Mouse (Mus musculus): ENCODE results near the gene Cdk13.

Cdk13 gene

GRCm38 (mm10) chr13:17762405-17762804, 42.5 kb downstream of the Cdk13 start:
- peak; percentile 43 for DNase-seq (ENCODE audit: low read depth, low spot score)

GRCm38 (mm10) chr13:17754997-17755396, 49.9 kb downstream of the Cdk13 start:
- no peak for DNase-seq (ENCODE audit: low read depth, low spot score)

DNA sequence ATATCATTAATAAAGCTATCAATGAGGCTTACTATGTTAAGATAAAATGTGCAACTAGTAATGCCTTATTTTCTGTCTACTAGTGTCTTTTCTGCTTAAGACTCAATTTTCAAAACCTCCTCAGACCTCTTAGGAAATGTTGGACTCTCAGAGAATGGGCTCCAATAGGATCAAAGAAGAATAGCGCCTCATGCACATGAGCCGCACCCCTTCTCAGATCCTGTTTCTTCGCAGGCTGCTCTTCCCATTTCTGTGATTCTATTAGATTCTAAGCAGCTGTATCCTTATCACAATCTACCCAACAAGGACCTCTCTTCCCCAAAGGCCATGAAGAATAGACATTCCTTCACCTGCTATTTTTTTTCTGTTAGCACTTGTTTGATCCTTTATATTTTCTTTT, 76.1 kb downstream of the Cdk13 start:
- DNase-seq (ENCODE audit: low read depth, low spot score) = no peak

- DNase-seq (ENCODE audit: low read depth, low spot score) = no peak
These were observed 77.0 kb downstream of the Cdk13 start for GRCm38 (mm10) chr13:17727922-17728321.

DNA sequence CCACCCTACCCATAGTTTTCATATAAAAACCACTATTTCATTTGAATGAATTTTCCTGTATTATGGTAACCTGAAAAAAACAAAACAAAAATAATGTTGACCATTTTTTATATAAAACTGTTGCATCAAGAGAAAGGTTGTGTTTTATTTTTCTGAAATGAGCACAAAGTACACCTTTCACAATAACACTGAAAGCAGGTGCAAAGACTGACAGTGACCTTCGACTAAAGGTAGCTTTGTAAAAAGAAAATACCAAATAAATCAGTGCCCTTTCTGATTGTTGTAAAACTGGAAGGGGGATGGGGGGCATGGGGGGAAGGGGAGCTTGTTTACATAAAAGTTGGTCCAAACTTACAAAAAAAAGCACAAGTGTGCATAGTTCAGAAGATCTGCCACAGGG, 87.5 kb downstream of the Cdk13 start:
- no peak for DNase-seq (ENCODE audit: low read depth, low spot score)

- DNase-seq (ENCODE audit: low read depth, low spot score) = no peak
These were observed 96.0 kb downstream of the Cdk13 start for GRCm38 (mm10) chr13:17708784-17709311.

DNA sequence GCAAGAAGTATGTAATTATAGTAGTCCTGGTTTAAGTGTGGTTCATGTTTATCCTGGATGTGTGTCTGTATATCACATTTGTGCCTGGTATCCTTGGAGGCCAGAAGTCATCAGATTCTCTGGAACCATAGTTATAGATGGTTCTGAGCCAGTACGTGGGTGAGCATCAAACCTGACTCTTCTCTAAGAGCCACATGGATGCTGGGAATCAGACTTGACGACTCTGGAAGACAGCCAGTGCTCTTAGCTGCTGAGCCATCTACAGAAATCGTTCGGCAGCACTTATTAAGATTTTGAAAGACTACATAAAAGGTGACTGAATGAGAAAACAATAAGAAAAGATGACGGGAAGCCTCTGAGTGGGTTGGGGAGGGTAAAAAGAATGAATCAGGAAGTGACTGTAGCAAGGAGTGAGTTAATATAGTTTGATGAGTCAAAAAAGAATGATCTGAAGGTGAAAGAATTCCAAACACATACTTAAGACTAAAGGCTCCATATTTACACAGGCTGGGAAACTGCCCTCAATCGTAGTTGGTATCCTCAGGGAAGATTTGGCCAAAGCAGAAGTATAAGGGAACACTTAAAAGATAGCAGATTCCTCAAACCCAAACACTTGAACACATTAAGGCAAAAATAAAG, 99.6 kb downstream of the Cdk13 start:
- DNase-seq (ENCODE audit: low read depth, low spot score) = no peak

DNA sequence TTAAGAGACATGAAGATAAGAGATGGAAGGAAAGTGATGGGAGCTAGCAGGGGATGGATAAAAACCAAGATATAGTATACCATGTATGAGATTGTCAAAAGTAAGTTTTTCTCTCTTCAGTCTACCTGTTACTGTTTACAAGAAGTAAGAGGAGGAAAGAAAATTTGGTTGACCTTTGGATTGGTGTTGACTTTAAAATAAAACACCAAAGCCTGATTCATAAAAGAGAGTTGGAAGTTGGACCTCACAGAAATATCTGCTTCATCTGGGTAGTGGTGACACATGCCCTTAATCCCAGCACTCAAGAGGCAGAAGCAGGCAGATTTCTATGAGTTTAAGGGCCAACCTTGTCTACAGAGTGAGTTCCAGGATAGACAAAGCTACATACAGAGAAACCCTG, 102.6 kb downstream of the Cdk13 start:
- no peak for DNase-seq (ENCODE audit: low read depth, low spot score)

DNA sequence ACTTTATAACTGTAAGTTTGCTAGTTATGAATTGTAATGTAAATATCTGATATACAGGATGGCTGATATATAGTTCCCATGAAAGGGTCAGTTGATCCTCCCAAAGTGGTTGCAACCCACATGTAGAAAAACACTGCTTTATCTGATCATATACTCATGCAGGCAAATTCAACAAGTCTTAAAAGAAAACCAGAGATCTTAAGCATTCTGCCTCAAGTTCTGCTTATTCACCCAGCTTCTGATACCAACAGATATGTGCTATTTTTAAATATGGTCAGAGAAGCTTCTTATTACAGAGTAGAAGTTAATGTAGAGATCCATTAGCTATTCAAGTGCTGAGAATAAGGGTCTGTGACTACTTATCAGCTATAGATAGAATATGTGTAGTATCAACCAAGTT, 103.6 kb downstream of the Cdk13 start:
- no peak for DNase-seq (ENCODE audit: low read depth, low spot score)

DNA sequence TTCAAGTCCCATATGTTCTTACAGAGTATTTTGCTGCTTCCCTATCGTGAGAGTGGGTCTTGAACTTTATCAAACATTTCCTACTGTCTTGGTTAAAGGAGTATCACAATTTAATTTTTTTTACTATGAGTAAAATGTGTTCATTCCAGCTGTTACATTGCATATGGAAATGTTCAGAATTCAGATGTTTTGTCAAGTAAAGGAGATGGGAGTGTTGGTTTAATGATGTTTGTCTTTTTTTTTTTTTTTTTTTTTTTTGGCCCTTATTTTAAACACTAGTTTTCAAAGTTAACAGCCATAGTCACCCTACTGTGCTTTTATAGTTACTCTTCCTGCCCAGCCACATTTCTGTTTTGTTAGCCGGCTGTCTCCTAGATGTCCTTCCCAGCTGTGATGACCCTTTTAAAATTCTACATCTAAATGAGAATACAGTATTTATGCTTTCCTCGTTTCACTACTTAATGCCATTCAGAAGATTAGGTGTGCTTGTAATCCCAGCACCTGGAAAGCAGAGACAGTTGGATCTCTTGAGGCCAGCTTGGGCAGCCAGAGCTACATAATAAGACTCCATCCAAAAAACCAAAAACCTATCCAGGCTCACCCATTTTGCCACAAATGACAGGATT, 104.7 kb downstream of the Cdk13 start:
- DNase-seq (ENCODE audit: low read depth, low spot score) = no peak

DNA sequence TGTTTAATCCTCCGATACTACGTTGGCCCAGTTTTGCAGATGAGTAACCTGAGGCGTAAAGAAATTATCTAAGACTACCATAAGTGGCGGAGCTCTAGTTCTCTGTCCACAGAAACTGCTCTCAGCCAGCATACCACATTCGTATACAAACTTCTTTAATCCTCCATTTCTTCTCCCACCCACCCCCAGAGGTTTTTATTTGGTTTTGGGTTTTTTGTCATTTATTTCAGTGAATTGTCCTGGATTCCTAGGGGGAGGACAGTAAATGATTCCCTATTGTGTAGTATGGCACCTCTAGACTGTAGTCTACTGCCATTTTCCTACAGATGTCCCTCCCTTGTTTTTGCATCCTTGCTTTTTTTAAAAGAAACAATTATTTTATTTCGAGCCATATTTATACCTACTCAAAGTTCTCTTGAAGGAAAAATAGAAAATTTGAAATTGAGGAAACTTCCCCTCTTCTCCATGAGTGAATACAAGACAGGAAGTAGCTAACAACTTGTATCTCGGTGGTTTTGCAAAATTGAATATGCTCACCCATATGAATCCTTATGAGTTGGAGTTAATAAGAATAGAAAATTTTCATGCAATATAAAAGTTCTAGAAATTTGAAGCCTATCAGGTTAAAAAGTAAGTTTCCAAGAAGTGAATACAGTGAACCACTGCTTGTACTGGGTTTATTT, 108.9 kb downstream of the Cdk13 start:
- DNase-seq (ENCODE audit: low read depth, low spot score) = peak; percentile 6

- peak; percentile 100 for DNase-seq (ENCODE audit: low read depth, low spot score)
These were observed 109.8 kb downstream of the Cdk13 start, which contains the start of the genes Mplkip and Sugct for GRCm38 (mm10) chr13:17694911-17695699. Gene Mplkip (plus strand): TSS chr13:17695192. Gene Sugct (minus strand): TSS chr13:17695553.

GRCm38 (mm10) chr13:17694414-17694813, 110.5 kb downstream of the Cdk13 start:
- DNase-seq (ENCODE audit: low read depth, low spot score) = no peak

GRCm38 (mm10) chr13:17693816-17694215, 111.1 kb downstream of the Cdk13 start:
- no peak for DNase-seq (ENCODE audit: low read depth, low spot score)

- DNase-seq (ENCODE audit: low read depth, low spot score) = no peak
These were observed 113.5 kb downstream of the Cdk13 start for GRCm38 (mm10) chr13:17691436-17691835.

GRCm38 (mm10) chr13:17690686-17691085, 114.2 kb downstream of the Cdk13 start:
- no peak for DNase-seq (ENCODE audit: low read depth, low spot score)

- no peak for DNase-seq (ENCODE audit: low read depth, low spot score)
These were observed 115.4 kb downstream of the Cdk13 start for GRCm38 (mm10) chr13:17689461-17689860.

- no peak for DNase-seq (ENCODE audit: low read depth, low spot score)
These were observed 133.8 kb downstream of the Cdk13 start for GRCm38 (mm10) chr13:17671122-17671521.

DNA sequence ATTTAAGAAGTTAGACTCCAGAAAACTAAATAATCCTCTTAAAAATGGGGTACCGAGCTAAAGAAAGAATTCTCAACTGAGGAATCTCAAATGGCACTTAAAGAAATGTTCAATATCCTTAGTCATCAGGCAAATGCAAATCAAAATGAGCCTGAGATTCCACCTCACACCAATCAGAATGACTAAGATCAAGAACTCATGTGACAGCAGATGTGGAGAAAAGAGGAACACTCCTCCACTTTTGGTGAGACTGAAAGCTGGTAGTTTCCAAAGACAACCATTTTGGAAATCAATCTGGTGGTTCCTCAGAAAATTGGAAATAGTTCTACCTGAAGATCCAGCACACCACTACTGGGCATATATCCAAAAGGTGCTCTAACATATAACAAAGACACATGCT, 137.5 kb downstream of the Cdk13 start:
- DNase-seq (ENCODE audit: low read depth, low spot score) = no peak
